Mouse (Mus musculus) gastrocnemius, adult 8-10 months (tissue): ENCODE data around the gene Dlgap4. TPM values are rescaled to one million over a fixed set of nuclear protein-coding genes. Genes with fewer than 3 reads are reported as not detected.

Experiments used
- DNase-seq, 2 experiments: peaks; one replicate each; pipeline ENCODE4 v3.0.0; 2022; ENCODE audit warnings: low spot score in 2 of 2
- total RNA-seq, 4 experiments: library from RNA; stranded (reverse); gene quantifications; 2 replicates each; pipeline ENCODE4 v1.2.4; 2022

Dlgap4 gene
- total RNA-seq, 4 experiments from 2014 or later, result 39.2 to 51.0 (median 49.6) TPM

GRCm38 (mm10) chr2:156698168-156698567 lies 84.7 kb downstream of the Dlgap4 start:
- no peak for DNase-seq

- peak; percentile 61 to 68 for DNase-seq
Observed at GRCm38 (mm10) chr2:156705473-156705872, 92.0 kb downstream of the Dlgap4 start.

- no peak for DNase-seq
Observed at GRCm38 (mm10) chr2:156716683-156717082, 103.2 kb downstream of the Dlgap4 start.

GRCm38 (mm10) chr2:156717320-156718281 lies 104.1 kb downstream of the Dlgap4 start:
- DNase-seq, result no peak

GRCm38 (mm10) chr2:156718793-156719192 lies 105.3 kb downstream of the Dlgap4 start:
- DNase-seq, result no peak

- DNase-seq, result no peak
Observed at GRCm38 (mm10) chr2:156719549-156720312, 106.2 kb downstream of the Dlgap4 start.

GRCm38 (mm10) chr2:156720313-156720674 lies 106.8 kb downstream of the Dlgap4 start:
- DNase-seq, result peak in 1 of 2 experiments; percentile 35

GRCm38 (mm10) chr2:156720675-156721553 lies 107.4 kb downstream of the Dlgap4 start:
- peak; percentile 95 to 96 for DNase-seq

GRCm38 (mm10) chr2:156721554-156722070 lies 108.1 kb downstream of the Dlgap4 start:
- no peak for DNase-seq

- DNase-seq, result peak; percentile 81 to 85
Observed at GRCm38 (mm10) chr2:156722071-156722575, 108.6 kb downstream of the Dlgap4 start.

GRCm38 (mm10) chr2:156722752-156723151 lies 109.2 kb downstream of the Dlgap4 start:
- DNase-seq, result no peak

GRCm38 (mm10) chr2:156723899-156724523 lies 110.5 kb downstream of the Dlgap4 start:
- DNase-seq, result no peak

GRCm38 (mm10) chr2:156724871-156725270 lies 111.4 kb downstream of the Dlgap4 start:
- DNase-seq, result peak; percentile 68 to 83

- DNase-seq, result no peak
Observed at GRCm38 (mm10) chr2:156726344-156726743, 112.8 kb downstream of the Dlgap4 start.

- no peak for DNase-seq
Observed at GRCm38 (mm10) chr2:156726878-156727277, 113.4 kb downstream of the Dlgap4 start.

- no peak for DNase-seq
Observed at GRCm38 (mm10) chr2:156729537-156730469, 116.3 kb downstream of the Dlgap4 start.

- DNase-seq, result peak in 1 of 2 experiments; percentile 39
Observed at GRCm38 (mm10) chr2:156730501-156730921, 117.0 kb downstream of the Dlgap4 start.

- no peak for DNase-seq
Observed at GRCm38 (mm10) chr2:156731592-156731991, 118.1 kb downstream of the Dlgap4 start.

- DNase-seq, result peak; percentile 63 to 82
Observed at GRCm38 (mm10) chr2:156732109-156732508, 118.6 kb downstream of the Dlgap4 start.
